Mouse (Mus musculus): ENCODE data around the gene Myh2.

The Myh2 gene

DNA sequence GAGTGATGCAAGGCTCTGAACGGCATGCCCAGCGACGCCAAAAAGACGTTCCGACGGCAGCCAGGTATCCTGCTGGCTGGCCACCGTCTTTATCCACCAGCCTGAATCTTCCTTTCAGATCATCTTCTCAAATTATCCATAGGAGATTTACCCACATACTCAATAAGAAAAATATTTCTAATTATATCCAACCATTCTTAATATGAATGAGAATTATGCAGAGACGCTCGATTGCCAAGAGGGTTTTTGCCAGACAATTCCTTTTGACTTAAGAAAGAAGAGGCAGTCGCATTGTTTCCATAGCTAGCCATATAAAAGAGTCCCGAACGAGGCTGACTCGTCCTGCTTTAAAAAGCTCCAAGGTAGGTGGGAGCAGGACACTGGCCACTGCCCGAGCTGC lies at the start of gene Myh2:
TSS of gene Myh2 (plus strand) at position 301 of the 400 bp plus-strand sequence.
- no peak for DNase-seq (ENCODE audit: low spot score)

DNA sequence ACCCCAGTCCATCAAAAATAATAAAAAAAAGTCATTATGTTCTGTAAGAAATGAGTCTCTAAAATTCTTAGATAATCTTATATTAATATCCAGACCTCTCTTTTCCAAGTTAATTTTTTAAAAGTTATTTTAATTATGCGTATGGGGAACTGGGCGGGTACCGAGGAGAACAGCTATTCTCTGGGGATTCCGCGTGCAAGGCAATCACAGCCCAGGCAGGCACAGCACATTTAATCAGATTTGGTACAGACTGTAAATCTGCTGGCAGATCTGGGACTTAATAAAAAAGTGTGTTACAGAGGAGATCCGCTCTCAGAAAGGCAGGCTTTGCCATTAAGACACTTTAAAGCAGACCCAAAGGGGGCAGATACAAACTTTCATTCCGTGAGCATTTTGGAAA lies 45.9 kb upstream of the Myh2 start:
- DNase-seq (ENCODE audit: low spot score): no peak

DNA sequence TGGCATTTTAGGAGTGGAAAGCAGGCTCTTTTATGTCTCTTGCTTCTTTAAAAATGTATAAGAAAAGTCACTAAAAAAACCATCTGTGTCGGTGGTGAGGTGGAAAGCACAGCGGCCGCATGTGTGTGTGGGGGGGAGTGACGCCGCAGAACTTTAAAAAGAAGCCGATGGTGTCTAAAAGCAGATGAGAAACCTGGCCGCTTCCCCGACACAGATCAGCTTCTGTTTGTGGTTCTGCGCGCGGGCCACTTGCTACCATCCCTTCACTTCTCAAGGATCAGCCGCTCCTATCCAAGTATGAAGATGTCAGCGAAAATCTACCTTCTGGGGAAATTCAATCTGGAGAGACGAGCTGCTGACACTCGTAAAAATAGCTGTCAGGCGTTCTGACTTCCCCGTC lies 45.5 kb upstream of the Myh2 start:
- no peak for DNase-seq (ENCODE audit: low spot score)

DNA sequence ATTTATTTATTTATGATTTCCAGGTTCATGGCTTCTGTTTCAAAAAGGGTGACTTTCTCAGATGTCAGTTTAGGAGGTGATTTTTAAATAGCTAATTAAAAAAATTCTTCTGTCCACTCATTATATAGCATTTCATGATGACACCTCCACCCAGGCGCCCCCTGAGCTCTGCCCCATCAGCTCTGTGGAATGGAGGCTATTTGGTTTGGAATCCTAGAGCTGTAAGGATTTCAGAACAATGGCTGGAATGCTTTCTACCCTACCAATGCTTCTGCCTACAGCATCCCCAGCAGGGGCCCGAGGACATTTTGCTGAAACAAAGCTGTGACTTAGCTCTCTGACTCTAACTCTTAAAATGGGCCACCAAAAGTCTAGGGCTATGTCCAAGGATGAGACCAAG lies 37.3 kb upstream of the Myh2 start:
- DNase-seq (ENCODE audit: low spot score): no peak

DNA sequence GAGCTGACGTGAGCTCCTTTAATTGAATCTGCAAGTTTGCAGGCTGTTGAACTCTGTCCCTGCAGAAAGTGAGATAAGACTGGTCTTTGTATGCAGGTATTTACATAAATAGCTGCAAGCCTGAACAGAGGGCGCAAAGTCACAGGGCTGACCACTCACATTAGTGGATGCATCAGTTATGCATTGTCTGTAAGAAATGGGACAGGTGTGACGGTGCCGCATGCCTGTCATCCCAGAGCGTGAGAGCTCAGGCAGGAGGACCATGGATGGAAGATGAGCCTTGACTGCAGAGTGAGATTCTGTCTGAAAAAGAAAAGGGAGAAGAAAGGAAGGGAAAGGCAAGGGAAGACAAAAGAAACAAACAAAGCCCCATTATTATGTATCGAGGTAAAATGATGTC lies 36.2 kb upstream of the Myh2 start:
- DNase-seq (ENCODE audit: low spot score): no peak

DNA sequence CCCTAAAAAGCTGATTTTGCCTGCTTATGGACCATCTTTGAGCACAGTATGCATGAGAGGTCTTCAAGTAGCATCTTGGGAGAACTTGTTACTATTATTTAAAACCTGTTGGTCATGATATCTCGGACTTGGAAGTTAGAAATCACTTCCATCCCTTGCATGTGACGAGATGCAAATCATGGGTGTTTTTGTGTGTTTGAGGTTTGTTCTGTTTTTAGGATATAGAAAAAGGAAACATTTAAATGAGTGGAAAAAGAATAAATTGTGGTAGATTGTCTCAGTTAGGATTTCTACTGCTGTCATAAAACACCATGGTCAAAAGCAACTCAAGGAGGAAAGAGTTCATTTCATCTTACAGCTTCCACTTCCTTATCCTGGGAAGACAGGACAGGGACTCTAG lies 35.3 kb upstream of the Myh2 start:
- no peak for DNase-seq (ENCODE audit: low spot score)

DNA sequence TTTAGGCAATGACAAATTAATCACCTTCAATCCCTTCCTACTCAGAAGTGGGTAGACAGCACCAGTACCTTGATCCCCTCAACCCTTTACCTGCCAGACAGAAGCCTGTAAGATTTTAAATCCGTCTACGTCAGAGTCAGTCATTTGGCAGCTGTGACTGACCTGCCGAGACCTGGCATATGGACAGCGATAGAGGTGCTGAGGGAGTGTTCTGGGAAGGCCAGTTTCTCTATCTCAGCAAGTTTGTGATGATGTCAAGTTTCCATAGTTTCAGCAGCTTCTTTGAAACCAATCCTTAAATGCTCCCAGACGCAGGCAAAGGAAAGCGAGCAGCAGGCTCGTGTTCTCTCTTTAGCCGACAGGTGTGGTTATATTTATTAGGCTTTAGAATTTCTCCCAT lies 31.3 kb upstream of the Myh2 start:
- DNase-seq (ENCODE audit: low spot score): no peak

DNA sequence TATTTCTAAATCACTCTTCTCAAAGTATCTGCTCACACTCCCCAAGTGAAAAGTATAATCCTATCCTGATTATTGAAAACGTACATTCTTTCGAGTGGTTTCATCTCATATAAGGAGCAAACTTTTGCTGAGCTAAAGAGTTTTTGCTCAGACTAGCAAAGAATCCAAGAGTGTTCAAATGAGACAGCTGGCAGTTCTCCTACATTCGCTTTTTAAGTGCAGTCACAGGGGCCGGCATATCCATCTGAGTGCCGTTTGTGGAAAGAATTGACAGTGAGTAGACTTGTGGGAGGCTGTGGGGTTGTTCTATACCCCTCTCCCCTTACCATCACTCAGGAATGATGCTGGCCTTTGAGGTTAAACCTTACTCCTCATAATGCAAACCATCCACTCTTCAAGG lies 30.7 kb upstream of the Myh2 start:
- no peak for DNase-seq (ENCODE audit: low spot score)

DNA sequence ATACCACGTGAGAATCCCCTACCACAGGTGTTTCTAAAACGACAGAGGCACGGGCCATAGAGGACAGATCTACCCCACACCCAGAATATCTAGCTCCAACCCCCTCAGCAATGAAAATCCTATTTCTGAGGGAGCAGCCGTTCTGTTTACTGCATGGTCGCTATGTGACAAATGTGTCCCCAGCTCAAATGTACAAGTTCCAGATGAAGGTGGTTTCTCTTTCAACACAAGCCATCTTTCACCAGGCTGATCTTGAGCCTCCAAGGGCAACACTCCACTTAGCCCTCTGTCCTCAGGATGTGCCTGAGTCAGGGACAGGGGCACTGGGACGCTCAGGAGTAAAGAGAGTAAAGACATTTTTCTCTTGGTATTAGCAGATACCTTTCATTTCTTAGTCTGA lies 29.8 kb upstream of the Myh2 start:
- DNase-seq (ENCODE audit: low spot score): no peak

DNA sequence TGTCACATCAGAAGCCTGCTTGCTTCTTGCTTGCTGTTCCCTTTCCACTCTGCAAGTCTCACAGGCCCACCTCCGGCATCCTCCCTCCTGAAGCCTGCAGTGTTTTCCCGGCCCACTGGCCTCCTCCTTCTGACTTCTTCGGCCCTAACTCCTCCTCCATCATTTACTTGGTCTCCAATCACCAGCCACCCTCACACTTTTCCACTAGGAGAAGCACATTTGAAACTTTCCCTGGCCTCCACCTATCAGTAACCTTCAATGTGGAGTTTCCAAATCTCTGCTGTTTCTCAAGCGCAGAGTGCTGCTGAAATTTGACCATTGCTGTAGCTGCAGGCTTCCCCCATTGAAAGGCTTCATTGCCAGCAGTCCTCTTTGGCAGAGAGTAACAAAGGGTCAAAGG lies 28.8 kb upstream of the Myh2 start:
- DNase-seq (ENCODE audit: low spot score): no peak

DNA sequence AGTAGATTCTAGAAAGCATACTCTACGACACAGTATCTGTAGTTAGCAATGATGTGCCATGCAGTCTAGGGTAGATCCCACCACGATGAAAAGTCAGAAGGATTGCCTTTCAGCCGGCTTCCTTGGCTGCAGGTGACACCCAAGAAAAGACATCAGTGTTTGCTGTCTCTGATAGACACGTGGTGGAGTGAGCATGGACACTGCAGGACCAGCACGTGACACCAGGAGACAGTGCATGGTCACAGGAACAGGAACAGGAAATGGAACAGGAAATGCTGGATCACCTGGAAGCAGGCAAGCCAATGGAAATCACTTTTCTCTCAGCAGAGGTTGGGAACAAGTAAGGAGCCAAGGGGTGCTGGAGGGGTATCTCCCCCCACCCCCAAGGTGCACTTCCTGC lies 27.8 kb upstream of the Myh2 start:
- DNase-seq (ENCODE audit: low spot score): no peak

DNA sequence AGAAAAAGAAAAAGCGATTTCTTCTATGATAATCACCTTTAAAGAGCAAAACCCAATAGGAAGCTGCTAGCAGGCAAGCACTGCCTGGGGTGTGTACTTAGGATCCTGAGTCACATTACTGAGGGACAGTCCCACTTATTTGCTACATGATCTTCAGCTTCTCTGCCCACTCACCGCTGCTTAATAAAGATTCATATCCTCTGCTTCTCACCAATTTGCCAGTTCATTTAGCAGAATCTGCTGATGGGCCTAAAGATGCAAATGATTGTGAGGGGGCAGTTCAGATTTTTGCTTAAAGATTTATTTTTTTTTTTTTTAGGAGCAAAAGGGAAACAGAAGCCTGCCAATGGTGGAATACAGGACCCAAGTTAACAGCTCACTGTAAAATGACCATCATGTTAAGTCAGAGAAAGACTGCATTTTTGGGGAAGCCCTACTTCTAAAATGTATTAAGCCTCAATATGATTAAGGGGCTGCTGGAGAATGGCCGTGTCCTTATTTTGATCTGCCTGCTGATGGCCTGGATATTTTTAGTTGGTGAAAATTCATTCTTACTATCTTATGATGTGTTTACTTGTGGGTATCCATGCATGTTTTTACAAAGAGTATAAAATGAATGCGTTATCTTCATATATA lies 26.8 kb upstream of the Myh2 start:
- DNase-seq (ENCODE audit: low spot score): no peak

DNA sequence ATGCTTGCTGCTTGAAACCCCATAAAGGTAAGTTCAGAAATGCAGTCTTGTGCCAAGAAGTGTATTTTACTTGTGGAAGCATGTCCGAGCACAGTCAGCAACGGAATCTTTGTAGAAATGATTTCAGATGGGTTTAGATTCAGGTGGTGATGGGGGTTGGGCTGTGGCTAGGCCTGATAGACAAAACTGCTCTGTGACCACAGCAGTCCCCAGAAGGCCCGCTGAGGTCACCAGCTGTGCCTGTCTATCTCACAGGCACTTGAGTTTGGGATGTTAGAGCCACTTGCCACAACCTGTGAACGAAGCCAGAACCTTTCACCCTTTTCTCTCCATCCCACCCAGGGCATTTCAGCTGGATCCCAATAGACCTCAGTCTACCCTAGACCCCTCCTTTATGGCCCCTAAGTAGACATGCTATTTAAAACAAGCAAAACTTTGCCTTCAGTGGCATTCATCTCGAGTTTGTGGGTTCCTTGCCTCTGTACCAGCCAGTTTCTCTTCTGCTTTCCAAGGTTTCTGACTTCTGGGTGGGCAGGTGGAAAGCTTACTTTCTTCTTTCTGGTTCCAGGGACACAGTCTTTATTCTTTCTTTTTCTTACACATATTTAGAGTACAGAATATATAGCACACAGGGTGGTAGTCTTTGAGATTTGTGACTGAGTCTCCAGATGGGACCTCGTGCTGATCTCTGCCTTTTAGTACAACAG lies 26.1 kb upstream of the Myh2 start:
- DNase-seq (ENCODE audit: low spot score): no peak

DNA sequence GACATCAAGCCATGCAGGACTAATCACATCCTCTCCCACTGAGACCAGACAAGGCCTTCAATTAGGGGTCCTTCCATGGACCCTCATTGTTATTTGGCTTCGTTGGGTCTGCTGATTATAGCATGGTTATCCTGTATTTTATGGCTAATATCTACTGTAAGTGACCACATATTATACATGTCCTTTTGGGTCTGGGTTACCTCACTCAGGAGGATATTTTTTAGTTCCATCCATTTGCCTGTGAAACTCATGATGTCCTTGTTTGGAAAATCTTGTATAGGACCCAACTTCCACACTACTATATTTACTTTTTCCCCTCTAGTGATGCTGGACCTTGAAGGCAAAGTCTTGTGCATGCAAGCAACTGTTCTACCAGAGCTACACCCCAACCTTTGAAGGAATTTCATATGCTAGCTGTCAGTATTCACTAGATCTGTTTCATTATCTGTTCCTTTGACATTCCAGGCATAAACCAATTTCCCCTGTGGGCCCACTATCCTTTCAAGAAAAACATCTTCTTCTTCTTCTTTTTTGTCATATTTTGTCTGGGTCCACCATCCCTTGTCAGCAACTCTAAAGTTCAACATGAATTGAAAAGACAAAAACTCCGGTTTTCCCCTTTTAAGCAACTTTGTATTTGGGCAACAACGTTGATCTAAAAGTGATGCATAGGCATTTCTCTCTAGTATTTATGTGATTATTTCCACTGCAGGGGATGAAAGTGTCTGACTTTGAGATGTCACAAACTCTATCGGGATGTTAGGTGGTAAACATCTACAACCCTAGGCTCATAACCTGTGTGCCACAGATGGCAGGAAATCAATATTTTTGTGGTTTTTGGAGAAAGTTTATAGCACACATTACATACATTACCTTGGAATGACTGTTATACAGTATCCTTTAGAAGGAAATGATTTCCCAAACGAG lies 25.1 kb upstream of the Myh2 start:
- no peak for DNase-seq (ENCODE audit: low spot score)

DNA sequence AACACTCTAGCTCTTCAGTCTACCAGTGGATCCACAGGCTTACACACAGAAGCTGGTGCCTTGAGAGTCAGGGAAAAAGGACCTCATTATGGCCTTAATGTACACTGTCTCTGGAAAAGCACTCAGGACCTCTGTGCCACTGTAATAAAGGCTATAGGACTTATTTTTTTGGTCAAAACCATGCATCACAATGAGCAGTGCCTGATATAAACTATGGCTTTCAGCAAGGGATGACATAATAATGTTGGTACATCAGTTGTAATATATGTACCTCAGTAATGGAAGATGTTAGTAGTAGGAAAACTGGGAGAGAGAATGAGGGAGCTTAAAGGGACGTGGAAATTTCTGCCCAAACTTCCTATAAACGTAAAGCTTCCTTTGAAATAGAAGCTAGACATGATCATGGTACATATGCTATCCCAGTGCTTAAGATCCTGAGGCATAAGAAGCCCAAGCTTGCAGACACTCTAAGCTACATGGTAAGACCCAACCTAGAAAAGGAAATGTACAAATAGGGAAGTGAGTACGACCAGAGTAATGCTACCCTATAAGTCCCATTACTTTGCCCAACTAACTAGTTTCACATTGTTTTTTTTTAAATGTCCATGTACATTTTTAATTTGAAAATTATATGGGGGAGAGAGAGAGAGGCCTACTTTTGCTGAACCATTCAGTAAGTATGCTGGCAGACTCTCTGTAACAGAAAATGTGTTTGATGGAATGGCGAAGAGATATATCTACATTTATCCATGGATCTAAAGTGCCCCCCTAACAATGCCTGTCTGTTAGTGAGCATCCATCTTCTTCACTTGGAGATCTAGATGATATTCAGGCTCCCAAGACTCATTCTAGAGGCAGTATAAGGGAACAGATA lies 24.2 kb upstream of the Myh2 start:
- DNase-seq (ENCODE audit: low spot score): no peak

DNA sequence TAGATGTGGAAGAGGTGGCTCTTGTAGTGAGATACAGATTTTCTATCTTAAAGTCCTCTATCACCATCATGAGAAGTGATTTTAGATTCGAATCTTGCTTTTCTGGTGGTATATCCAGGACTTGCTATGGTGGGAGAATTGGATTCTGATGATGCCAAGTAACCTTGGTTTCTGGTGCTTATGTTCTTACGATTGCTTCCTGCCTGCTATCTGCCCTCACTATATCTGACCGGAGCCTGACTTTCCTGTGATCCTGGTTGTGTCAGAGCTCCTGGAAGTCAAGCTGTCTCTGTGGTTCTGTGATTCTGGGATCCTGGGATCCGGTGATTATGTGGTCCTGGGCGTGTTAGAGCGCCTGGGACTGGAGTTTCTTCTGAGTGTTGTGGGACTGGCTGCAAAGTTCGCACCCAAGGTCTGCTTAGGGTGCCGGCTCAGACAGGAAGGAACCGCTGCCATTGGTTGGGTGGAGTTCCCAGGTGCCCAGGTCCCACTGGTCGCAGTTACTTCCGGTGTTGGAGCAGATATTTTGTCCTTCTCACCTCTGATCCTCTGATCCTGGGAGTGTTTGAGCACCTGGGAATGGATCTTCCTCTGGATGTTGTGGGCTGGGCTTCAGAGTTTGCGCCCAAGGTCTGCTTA lies 23.4 kb upstream of the Myh2 start:
- DNase-seq (ENCODE audit: low spot score): no peak

DNA sequence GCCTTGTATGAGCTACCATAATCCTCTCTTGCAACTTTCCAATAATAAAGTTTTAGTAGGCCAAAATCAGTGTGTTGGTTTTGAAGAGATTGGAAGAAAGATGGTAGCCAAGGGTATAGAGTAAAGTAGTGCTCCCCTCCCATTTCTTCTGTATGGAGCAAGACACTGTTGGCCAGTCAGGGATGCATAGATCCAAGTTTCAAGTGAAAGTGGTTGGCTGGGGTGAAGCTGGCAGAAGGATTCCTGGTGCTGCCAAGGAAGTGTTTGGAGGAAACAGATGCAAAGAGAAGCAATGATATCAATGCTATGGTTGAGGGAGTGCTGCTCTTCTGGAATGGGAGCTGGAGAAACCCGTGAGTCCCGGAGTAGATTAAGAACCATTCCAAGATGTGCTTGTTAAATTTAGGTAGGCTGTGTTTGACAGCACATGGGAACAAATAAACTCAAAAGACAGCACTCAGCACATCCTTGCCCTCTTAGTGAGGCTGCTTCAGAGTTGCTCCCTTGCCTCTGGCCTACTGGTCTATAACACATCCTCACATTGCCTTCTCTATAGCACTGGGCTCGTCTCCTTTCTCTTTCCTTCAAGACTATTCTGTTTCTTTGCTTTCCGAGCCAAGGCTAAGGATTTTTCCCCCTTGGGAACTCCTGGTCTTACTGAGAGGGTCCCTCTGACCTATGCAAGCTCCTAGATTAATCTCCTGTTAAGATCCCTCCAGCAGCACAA lies 22.4 kb upstream of the Myh2 start:
- DNase-seq (ENCODE audit: low spot score): no peak

DNA sequence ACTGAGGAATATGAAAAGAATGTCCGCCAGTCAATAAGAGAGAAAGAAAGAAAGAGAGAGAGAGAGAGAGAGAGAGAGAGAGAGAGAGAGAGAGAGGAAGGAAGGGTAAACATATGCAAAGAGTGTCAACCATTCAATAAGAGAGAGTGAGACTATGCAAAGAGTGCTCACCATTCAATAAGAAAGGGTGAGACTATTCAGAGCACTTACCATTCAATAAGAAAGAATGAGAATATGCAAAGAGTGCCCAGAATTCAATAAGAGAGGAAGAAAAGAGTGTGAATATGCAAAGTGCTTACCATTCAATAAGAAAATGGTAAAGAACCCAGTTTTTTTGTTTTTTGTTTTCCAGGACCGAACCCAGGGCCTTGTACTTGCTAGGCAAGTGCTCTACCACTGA lies 20.6 kb upstream of the Myh2 start:
- no peak for DNase-seq (ENCODE audit: low spot score)

DNA sequence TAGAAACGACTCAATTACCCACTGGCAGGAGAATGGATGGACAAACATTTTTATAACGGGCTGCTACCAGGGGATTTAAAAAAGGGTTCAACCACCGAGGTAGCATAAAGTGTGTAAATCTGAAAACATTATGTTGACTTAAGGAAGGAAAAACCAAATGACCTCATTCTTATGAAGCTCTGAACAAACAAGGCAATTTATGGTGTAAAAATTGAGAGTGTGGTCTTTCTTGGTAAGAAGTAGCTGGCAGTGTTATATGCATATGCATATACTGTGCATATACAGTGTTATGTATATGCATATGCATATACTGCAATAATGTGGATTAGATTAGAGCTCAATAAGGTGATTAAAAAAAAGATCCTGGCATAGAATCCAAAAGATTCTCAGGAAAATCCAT lies 19.7 kb upstream of the Myh2 start:
- DNase-seq (ENCODE audit: low spot score): no peak

DNA sequence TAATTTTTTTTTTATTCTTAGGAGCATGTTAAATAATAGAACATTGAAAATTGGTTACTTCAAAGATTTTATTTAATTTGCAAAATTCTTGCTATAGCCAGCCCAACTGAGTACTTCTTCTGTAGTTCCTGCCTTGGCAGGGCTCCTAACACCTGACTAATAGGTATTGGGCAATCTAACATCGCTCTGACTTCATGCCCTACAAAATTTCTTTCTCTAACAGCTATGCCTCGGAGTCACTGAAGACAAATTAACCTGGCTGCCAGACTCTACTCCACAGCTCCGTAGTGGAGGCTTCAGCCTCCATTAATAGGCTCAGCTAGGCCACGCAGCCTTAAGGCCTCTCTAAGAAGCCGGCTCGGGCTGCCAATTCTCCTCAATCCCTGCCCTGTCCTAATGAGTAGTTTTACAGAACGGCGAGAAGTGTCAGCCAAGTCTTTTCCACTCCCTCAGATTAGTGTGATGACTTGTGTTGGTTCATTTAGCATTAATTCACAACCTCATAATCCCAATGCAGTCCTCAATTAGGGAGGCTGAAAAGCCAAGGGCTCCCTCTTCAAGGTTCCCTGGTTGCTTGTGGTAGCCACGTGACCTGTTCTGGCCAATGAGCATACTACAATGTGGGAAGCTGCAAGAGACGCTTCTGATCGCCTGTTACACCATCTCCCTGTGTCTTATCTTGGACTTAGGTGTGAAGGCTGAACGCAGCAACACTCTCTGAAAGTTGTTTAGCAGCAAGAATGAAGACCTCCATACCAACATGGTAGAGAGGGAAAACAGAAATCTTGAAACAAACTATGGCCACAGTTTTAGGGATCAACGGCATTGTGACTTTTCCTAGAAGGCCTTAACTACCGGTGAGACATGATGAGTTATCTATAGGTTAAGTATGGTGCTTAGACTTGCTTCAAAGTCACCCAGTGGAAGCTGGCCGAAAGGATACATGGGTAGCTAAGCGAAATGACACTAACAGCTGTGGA lies 18.9 kb upstream of the Myh2 start:
- DNase-seq (ENCODE audit: low spot score): peak; percentile 5

All from lung, postnatal 25 days (tissue).